Mouse (Mus musculus): Measurements from ENCODE around the gene Hmgcl.

- TF ChIP-seq POLR2A (IDR thresholded peaks at IDR 0.05; ENCODE audit: low read depth, low read length) = no peak
- TF ChIP-seq CTCF (IDR thresholded peaks at IDR 0.05; ENCODE audit: extremely low read depth, insufficient read length, insufficient replicate concordance, low read depth, low read length) = no peak
Measured at GRCm38 (mm10) chr4:135961709-135962108, 15.5 kb downstream of the Hmgcl start.
